Mouse (Mus musculus) testis, postnatal 14 days (tissue): ENCODE data around the gene Gm6525.
A peak's percentile ranks its signal among the peaks of the same experiment; 100 is the strongest.

Experiments
- DNase-seq: peaks from one replicate; pipeline ENCODE4 v3.0.0; 2021; ENCODE audit warnings: low spot score

Gm6525 gene

DNA sequence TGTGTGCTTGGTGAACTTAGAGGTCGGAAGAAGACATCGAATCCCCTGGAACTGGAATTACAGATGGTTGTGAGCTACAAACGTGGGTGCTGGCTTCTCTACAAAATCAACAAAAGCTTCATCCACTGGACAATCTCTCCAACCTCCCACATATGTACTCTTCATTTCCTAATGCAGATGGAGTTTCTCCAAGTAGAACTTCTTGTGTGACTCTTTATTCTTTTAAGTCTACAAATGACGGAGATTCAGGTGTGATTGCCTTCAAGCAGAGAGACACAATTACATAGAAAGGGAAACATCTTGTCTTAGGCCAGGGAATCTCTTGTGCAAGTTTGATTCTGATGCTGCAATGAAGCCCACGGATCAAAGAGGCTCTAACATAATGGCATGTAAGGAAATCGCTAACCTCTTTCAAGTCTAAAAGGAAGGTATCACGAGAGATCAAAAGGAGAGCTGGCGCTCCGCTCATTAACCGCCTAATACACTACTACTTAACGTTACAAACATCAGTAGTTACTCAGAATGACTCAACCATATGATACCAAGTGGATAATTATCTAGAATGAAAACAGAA lies at the start of gene Gm6525:
Gm6525 (plus strand) TSS at position 524 of the 574 bp plus-strand sequence.
- no peak for DNase-seq

DNA sequence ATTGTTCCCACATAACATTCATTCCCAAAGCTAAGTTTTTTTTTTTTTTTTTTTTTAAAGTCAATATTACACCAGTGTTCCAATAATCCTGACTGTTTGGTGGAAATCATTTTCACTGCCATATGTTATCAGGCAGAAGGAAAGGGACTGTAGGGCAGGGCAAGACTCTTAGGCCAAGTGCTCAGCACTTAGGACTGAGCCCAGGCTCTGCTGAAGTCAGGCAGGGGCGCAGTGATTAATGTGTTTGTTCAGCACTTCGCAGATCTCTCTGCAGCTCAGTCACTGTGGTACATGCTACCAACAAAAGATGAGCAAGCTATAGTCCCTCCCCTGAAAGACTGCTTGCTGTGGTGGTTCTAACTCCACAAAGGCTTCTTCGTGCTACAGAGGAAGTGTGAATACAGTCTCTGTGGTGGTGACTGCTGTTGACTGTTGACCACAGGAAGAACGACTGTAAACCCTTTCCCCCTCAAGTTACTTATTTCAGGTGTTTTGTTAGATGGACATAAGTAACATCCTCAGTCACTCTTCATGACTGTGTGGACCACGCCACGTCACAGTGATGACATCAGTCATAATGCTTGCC lies 48.1 kb upstream of the Gm6525 start:
- no peak for DNase-seq

- no peak for DNase-seq
Measured at GRCm38 (mm10) chr3:84126721-84127120, 47.2 kb upstream of the Gm6525 start.

DNA sequence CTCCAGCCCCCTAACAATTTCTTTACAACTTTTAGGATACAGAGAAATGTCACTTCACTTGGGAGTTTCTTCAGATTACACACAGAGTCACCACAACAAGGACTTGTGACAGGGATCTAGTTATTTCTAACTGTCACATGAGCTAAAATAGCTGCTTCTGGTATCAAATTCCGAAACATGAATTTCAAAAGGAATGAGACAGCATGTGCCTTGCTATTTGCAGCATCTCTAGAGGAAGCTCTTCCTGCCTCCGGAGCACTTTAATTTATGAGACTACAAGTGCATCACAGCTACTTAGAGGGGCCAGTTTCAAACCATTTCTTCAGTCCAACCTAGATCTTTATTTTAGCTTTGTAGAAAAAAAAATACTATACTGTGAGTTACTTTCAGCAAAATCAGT lies 46.5 kb upstream of the Gm6525 start:
- DNase-seq: no peak

GRCm38 (mm10) chr3:84128871-84129870 lies 44.7 kb upstream of the Gm6525 start:
- DNase-seq: no peak

DNA sequence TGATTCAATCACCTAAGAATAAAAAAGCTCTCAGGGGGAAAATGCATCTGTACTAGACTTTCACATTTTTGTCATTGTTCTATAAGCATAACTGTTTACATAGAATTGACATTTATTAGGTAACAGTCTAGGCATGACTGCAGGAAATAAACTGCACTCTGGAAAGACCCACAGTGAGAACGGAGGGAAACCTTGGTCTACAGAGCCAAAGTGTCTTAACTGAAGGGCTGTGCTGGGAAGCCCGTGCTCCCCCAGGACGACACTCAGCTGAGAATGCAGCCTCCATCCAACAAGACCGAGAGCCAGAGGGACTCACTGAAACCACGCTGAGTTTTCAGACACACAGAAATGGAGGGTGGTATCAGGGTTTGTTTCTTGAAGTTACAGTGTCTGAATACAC lies 43.1 kb upstream of the Gm6525 start:
- DNase-seq: no peak

DNA sequence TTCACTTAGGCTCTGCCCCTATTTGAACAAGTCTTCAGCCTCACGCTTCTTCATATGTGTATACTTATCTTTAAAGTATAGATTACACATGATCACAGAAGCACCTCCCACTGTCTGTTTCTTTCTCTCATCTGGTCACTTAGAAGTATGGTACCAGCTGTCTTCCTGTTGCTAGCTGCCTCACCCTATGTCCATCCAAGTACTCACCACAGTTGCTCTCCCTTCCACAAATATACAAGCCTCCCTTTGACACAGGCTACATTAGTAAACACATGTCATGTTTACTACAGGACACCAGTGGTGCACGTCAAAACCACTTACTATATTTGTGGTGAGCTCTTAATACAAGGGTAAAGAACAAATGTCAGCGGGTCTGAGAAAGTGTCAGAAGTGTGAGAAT lies 42.5 kb upstream of the Gm6525 start:
- no peak for DNase-seq

DNA sequence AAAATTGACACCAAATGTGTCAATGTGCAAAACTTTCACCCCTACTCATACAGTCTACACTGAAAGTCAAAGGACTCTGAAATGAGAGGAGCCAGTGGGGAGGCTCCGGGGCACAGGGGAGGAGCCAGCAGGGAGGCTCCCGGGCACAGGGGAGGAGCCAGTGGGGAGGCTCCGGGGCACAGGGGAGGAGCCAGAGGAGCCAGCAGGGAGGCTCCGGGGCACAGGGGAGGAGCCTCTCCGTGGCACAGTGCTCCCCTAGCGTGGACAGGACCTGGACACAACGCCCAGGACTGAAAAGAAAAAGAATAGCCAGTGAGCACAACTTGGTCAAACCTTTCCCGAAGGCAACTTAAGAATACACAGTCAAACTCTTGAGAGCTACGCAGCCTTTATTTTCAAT lies 38.5 kb upstream of the Gm6525 start:
- DNase-seq: no peak

GRCm38 (mm10) chr3:84135933-84136332 lies 38.0 kb upstream of the Gm6525 start:
- no peak for DNase-seq

DNA sequence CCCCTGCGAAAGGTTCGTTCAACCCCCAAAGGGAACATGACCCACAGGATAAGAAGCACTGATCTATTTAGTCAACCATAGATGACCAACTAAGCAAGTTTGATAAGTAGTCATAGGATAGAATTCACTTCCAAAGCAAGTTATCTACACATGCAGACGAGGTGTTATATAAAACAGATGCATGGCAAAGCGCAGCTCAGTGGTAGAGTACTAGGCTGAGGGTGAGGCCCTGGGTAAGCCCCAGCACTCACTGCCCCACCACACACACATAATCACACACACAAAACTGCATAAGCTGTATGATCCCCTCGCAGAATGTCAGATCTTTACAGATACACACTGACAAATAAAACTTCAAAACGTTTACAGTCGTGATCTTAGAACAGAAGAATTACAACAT lies 37.4 kb upstream of the Gm6525 start:
- DNase-seq: no peak

DNA sequence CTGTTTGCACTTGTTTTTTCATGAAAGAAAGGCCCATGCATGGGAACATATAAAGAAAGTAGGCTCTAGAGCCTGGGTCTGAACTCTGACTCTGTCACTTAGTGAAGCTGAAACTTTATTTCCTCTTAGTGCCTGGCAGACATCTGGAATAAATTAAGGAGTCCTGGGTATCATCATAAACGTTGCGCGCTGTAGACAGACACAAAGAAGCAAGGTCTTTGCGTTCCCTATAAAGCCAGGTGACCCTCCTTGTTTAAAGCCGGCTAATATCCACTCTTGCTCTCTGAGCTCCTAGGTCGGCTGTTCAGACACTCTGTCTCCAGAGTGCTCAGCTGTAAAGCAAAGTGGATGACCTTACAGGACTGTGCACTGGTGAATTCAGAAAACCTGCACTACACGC lies 33.0 kb upstream of the Gm6525 start:
- DNase-seq: no peak

- DNase-seq: no peak
Measured at GRCm38 (mm10) chr3:84149831-84150230, 24.1 kb upstream of the Gm6525 start.

- peak; percentile 18 for DNase-seq
Measured at GRCm38 (mm10) chr3:84154721-84155141, 19.2 kb upstream of the Gm6525 start.

DNA sequence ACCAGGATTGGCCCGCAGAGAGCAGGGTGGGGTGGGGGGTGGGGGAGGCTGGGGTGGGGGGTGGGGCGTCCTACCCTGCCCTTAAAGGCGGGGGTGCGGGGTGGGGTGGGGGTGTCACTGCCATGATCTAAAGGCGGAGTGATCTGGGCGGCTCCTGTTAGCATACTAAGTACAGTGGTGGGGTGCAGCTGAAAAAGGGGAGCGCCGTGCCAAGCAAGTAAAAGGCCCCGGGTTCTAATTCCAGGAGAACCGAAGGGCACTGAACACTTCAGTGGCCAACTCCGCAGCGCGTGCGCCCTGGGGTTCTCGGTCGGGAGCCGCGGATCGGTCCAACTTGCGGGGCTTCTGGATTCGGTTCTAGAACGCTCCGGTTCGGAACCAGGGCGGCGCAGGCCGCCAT lies 18.8 kb upstream of the Gm6525 start:
- DNase-seq: no peak

DNA sequence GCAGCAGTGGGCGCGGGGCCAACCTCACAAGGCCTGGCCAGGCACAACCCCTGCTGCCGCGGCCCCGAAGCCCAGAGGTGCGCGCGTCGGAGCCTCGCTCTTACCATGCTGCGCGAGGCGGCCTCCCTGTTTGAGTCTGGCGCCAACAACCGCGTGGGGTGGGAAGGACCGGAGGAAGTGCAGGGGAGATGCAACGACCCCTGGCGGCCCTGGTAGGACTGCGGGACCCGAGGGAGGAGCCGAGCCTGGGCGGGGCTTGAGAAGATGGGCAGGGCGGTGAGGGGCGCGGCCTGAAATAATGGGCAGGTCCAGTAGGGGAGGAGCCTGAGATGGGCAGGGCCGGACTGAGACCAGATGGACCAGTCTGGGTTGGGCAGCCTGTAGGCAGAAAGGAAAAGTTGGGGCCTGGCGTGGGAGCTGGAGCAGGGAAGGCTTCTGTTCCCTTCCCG lies 18.3 kb upstream of the Gm6525 start, which contains the start of gene Mnd1:
Mnd1 (minus strand) TSS at position 229 of the 449 bp plus-strand sequence.
- peak; percentile 96 for DNase-seq

DNA sequence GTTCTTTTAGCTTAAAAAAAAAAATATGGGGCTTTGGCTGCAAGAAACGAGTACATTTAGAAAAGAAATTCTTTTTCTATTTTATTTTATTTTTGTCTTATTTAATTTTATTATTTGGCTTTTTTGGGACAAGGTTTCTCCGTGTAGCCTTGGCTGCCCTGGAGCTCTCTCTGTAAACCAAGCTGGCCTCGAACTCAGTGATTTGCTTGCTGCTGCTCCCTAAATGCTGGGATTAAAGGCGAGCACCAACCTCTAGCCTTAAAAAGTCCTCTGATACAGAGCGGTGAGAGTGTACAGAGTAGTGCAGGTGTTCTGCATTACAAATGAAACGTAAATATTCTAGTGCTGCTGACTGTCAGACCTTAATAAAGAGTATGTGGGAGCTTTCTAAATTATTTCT lies 17.8 kb upstream of the Gm6525 start:
- DNase-seq: no peak

DNA sequence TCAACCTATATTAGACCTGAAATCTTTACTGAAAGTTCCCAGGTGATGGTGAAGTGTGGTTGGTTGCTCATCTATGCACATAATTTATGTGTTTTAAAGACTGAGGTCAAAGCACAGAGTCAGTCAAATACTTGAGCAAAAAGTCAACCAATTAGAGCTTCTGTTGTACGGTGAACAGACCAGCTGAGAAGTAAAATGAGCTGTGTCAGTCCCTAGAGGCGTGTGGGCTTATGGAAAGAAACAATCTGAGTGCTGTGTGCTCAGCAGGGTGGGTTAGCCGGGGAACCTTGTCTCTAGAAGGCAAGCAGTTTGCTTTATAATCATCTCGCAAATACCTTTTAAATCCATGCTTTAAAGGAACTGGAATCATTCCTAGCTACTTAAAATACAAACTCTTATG lies 16.9 kb upstream of the Gm6525 start:
- DNase-seq: no peak

DNA sequence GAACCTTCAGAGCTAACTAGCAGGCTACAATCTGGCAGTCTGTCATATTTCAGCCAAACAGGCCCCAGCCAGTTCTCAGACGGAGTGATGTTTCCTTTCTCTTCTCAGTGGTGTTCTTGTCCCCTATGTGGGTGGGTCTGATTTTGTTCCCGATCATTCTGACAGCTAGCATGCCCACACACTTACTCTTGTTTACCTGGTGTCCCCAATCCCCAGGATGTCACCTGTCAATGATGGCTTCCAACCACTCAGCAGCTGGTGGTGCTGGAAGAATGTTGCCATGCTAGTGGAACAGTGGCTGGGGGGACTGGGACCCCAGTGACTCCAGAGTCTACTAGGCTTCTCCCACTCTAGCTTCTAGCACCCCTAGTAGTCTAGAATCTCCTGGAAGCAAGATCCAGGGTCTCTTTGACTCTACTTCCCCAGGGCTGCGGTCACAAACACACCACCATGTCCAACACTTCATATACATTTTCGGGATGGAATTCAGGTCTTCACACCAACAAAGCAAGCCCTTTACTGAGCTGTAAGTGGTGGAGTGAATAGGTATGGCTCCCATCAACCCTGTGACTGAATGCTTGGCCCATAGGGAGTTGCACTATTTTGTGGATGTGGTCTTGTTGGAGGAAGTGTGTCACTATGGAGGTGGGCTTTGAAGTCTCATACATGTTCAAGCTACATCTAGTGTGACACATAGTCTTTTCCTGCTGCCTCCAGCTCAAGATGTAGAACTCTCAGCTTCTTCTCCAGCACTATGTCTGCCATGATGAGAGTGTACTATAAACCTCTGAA lies 16.1 kb upstream of the Gm6525 start:
- DNase-seq: no peak

- no peak for DNase-seq
Measured at GRCm38 (mm10) chr3:84165391-84165790, 8.5 kb upstream of the Gm6525 start.

- no peak for DNase-seq
Measured at GRCm38 (mm10) chr3:84166073-84166472, 7.8 kb upstream of the Gm6525 start.

GRCm38 (mm10) chr3:84168943-84169342 lies 5.0 kb upstream of the Gm6525 start:
- no peak for DNase-seq

- no peak for DNase-seq
Measured at GRCm38 (mm10) chr3:84169393-84170005, 4.4 kb upstream of the Gm6525 start.
